Mouse (Mus musculus) midbrain, embryonic 13.5 days (tissue): ENCODE measurements around the gene Col1a1. TPM values are rescaled to one million over a fixed set of nuclear protein-coding genes. Genes with fewer than 3 reads are reported as not detected.

Experiments used
- ATAC-seq: fragments of 200-750 bp; cut with Nextera tagmentation; 2 replicates; pipeline ENCODE4 v1.8.0; 2017; ENCODE audit warnings: mild to moderate bottlenecking, moderate TSS enrichment, moderate library complexity
- H3K27ac ChIP-seq: fragments of 300-500 bp; sonication (generic); 2 replicates; pipeline ENCODE4 v1.5.1; 2015; ENCODE audit warnings: inconsistent platforms, mild to moderate bottlenecking, moderate library complexity
- H3K27me3 ChIP-seq: fragments of 300-500 bp; sonication (generic); 2 replicates; pipeline ENCODE4 v1.6.1; 2015; ENCODE audit warnings: mild to moderate bottlenecking, inconsistent platforms
- H3K36me3 ChIP-seq: fragments of 300-500 bp; sonication (generic); 2 replicates; pipeline ENCODE4 v1.6.1; 2015; ENCODE audit warnings: mild to moderate bottlenecking, inconsistent platforms
- H3K4me1 ChIP-seq: fragments of 300-500 bp; sonication (generic); replicated peaks from 2 replicates; pipeline ENCODE4 v1.6.1; 2015; ENCODE audit warnings: inconsistent platforms
- H3K4me2 ChIP-seq: fragments of 300-500 bp; sonication (generic); replicated peaks from 2 replicates; pipeline ENCODE4 v1.6.1; 2015; ENCODE audit warnings: moderate library complexity, mild to moderate bottlenecking, inconsistent platforms
- H3K4me3 ChIP-seq: fragments of 300-500 bp; sonication (generic); replicated peaks from 2 replicates; pipeline ENCODE4 v1.5.1; 2015; ENCODE audit warnings: mild to moderate bottlenecking, inconsistent platforms
- H3K9ac ChIP-seq: fragments of 300-500 bp; sonication (generic); replicated peaks from 2 replicates; pipeline ENCODE4 v1.6.1; 2015; ENCODE audit warnings: mild to moderate bottlenecking, inconsistent platforms
- H3K9me3 ChIP-seq: fragments of 300-500 bp; sonication (generic); 2 replicates; pipeline ENCODE4 v1.6.1; 2016; ENCODE audit warnings: mild to moderate bottlenecking, inconsistent platforms
- WGBS: fragments of 180-500 bp; shearing (Covaris S2); methylation state at CpG from one replicate; pipeline ENCODE4 v1.1.7; 2015; 5-methylcytosine and 5-hydroxymethylcytosine counted together
- polyA plus RNA-seq: library from polyadenylated mRNA; unstranded; fragments of >200 nt; fragmentation: Nextera tagmentation; extraction: Ambion mirVana; gene quantifications from 2 replicates; pipeline ENCODE4 v1.2.1, GENCODE M21; 2015

Gene Col1a1
- polyA plus RNA-seq = 51.5 and 68.9 TPM in 2 replicates

DNA sequence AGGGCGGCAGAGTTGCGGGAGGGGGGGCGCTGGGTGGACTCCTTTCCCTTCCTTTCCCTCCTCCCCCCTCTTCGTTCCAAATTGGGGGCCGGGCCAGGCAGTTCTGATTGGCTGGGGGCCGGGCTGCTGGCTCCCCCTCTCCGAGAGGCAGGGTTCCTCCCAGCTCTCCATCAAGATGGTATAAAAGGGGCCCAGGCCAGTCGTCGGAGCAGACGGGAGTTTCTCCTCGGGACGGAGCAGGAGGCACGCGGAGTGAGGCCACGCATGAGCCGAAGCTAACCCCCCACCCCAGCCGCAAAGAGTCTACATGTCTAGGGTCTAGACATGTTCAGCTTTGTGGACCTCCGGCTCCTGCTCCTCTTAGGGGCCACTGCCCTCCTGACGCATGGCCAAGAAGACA, at the start of gene Col1a1:
Gene Col1a1, plus strand, starts transcription at position 180 of the 400 bp plus-strand sequence.
- Histone ChIP-seq H3K27me3 (peaks cover 85% of the 10 kb centered on the region), H3K4me1 (peaks cover 23% of the 10 kb centered on the region), H3K4me2 (peak within 1 kb of the TSS; percentile 53), H3K4me3 (peak within 1 kb of the TSS; percentile 25), H3K27ac (no peak within 1 kb of the TSS), H3K9ac (no peak within 1 kb of the TSS), H3K36me3 (no peaks in the 10 kb centered on the region), H3K9me3 (no peaks in the 10 kb centered on the region)
- ATAC-seq = no peak
- 21% methylated on average over 19 of the region's 19 CpGs for WGBS

DNA sequence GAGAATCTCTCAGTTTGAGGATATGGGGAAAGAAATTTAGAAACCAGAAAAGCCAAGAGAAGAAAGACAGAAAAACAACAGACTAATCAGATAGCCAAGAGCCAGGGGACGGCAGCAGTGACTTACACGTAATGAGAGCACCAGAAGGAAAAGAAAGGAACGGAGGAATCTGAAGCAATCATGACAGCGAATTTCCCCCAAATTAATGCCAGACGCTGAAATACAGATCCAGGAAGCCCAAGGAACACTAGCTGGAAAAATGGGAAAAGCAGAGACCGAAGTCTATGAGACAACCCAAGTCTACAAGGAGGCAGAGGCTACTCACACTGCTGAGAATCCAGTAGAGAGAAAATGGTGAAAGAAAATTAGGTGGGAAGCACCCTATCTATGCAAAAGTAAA, 44.9 kb upstream of the Col1a1 start:
- WGBS = 88% methylated on average over 6 of the region's 6 CpGs
- Histone ChIP-seq H3K9ac (no peak overlapping the region), H3K9me3 (no peaks in the 10 kb centered on the region), H3K36me3 (no peaks in the 10 kb centered on the region), H3K4me1 (no peaks in the 10 kb centered on the region), H3K27me3 (no peaks in the 10 kb centered on the region), H3K27ac (no peak overlapping the region), H3K4me2 (no peak overlapping the region), H3K4me3 (no peak overlapping the region)
- no peak for ATAC-seq

DNA sequence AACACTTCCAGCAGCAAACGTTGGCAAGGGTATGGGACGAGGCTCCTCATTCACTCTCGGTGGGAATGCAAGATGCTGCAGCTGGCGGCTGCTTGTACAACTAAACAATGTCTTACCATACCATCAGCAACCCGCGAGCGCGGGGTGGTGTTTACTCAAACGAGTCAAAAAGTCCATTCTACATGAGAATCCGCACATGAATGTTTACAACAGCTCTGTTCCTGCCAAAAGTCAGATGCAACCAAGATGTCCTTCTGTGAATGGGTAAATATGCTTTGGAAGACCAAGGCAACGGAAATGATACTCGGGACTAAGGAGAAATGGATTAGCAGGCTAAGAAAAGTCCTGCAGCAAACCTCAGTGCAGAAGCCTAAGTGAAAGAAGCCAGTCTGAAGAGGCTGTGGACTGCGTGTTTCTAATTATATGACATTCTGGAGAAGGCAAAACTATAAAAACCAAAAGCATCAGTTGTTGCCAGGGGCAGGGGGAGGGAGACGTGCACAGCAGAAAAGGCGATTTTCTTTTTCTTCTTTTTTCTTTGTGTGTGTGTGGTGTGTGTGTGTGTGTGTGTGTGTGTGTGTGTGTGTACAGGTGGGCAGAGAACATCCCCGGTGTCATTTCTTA, 39.2 kb upstream of the Col1a1 start:
- no peaks in the 10 kb centered on the region for H3K9me3 ChIP-seq
- no peak overlapping the region for H3K9ac ChIP-seq
- H3K36me3 ChIP-seq = no peaks in the 10 kb centered on the region
- H3K27me3 ChIP-seq = no peaks in the 10 kb centered on the region
- H3K4me2 ChIP-seq = no peak overlapping the region
- WGBS = 81% methylated on average over 16 of the region's 16 CpGs
- no peak overlapping the region for H3K4me3 ChIP-seq
- no peak for ATAC-seq
- H3K4me1 ChIP-seq = no peaks in the 10 kb centered on the region
- no peak overlapping the region for H3K27ac ChIP-seq

DNA sequence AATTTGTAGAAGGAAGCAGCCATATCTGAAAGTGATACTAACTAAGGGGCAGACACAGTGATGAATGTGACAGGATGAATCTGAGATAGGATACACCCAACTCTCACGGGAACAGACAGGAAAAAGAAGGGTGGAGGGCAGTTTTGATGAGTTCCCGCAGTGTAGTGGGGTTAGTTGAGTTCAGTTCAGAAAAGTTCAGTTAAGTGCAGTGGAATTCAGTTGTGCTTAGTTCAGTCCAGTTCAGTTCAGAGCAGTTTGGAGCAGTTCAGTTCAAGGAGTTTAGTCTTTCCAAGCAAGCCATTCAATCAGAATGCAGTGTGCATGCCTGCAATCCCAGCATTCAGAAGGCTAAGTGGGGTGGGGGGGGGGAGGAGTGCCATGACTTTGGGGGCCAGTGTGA, 34.8 kb upstream of the Col1a1 start:
- Histone ChIP-seq H3K9ac (no peak overlapping the region), H3K27me3 (no peaks in the 10 kb centered on the region), H3K4me1 (no peaks in the 10 kb centered on the region), H3K9me3 (no peaks in the 10 kb centered on the region), H3K27ac (no peak overlapping the region), H3K36me3 (no peaks in the 10 kb centered on the region), H3K4me2 (no peak overlapping the region), H3K4me3 (no peak overlapping the region)
- ATAC-seq = no peak
- WGBS = 83% methylated on average over 2 of the region's 2 CpGs

DNA sequence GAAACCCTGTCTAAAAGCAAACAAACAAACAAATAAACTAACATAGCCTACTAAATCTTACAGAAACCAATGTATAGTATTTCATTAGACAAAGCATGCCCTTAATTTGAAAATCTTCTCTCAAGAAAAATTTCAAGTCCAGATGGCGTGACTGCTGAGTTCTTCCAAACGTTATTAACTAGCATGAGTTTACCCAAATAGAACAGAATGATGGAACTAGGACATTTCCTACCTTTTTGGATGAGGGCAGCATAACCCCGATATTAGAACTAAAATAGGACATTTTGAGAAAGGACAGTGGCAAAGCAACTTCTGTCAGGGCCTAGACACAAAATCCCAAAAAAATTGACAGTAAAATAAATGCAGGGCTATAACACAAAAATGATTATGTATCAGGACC, 31.7 kb upstream of the Col1a1 start:
- WGBS = 95% methylated on average over 3 of the region's 3 CpGs

DNA sequence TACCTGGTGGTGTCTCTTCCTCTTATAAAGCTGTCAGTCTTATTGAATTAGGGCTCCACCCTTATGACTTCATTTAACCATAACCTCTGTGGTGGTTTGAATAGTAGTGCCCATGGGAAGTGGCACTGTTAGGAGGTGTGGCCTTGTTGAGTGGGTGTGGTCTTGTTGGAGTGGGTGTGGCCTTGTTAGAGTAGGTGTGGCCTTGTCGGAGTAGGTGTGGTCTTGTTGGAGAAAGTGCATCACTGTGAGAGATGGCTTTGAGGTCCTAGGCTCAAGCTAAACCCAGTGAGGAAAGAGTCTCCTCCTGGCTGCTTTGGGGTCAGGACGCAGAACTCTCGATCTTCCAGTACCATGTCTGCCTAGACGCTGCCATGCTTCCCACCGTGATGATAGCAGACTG, 25.1 kb upstream of the Col1a1 start:
- H3K27me3 ChIP-seq = no peaks in the 10 kb centered on the region

More for the DNA sequence above, 31.7 kb upstream of the Col1a1 start:
- no peaks in the 10 kb centered on the region for H3K4me1 ChIP-seq
- no peak overlapping the region for H3K4me2 ChIP-seq
- H3K4me3 ChIP-seq = no peak overlapping the region
- H3K27ac ChIP-seq = no peak overlapping the region
- no peaks in the 10 kb centered on the region for H3K36me3 ChIP-seq
- H3K9me3 ChIP-seq = no peaks in the 10 kb centered on the region
- ATAC-seq = no peak
- no peaks in the 10 kb centered on the region for H3K27me3 ChIP-seq
- H3K9ac ChIP-seq = no peak overlapping the region

DNA sequence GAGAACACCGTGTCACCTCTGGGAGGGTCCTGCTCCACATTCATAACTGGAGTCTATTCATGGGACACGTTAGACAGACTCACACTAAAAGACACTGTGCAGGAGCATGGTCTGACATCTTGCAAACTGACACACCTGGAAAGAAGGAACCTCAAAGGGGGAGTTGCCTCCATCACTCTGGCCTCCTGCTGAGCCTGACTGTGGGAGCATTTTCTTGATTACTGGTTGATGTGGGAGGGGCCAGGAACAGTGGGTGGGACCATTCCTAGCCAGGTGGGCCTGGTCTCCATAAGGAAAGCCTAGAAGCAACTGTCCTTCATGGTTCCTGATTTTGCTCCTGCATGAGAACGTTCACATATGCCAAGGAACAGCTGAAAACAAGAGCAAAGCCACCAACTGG, 23.5 kb upstream of the Col1a1 start:
- no peak for ATAC-seq
- no peaks in the 10 kb centered on the region for H3K27me3 ChIP-seq
- no peaks in the 10 kb centered on the region for H3K36me3 ChIP-seq
- H3K4me2 ChIP-seq = no peak overlapping the region
- peaks cover 10% of the 10 kb centered on the region for H3K4me1 ChIP-seq
- H3K9me3 ChIP-seq = no peaks in the 10 kb centered on the region
- H3K27ac ChIP-seq = no peak overlapping the region
- H3K4me3 ChIP-seq = no peak overlapping the region
- WGBS = 84% methylated on average over 3 of the region's 3 CpGs
- no peak overlapping the region for H3K9ac ChIP-seq

More for the DNA sequence above, 25.1 kb upstream of the Col1a1 start:
- Histone ChIP-seq H3K27ac (no peak overlapping the region), H3K9me3 (no peaks in the 10 kb centered on the region), H3K4me3 (no peak overlapping the region), H3K36me3 (no peaks in the 10 kb centered on the region), H3K9ac (no peak overlapping the region), H3K4me2 (no peak overlapping the region), H3K4me1 (peaks cover 5% of the 10 kb centered on the region)
- ATAC-seq = no peak
- WGBS = 85% methylated on average over 5 of the region's 5 CpGs

DNA sequence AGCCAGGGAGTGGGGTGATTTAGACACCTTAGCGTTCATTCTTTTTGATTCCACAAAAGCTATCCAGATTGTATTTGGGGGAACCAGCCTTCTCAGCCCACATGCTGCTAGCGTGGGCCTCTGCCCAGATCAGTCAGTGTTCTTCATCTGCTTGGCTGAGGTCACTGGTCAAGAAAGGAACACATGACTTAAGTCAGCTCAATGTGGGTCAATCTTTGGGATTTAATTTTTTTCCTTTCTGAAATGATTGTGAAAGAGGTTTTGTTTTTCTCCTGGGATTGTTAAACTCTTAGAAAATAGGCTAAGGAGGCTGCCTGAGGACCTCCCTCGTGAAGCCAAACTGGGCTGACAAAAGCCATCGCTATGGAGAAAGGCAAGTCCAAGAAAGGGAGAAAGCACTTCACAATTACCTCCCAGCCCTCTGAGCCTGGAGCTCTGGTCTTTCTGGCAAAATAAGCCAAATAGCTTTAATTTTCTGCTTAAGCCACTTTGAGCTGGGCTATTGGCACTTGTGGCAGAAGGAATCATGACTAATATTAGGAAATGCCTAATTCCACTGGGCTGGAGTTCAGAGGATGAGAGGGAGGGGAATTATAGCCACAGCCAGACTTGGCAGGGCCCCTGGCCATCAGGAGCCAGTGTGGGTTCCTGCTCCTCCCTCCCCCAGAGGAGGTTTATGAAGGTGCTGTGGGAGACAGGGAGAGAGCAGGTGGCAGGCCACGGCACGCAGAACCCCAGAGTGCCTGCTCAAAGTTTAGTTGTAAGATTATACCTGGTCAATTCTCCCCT, 22.5 kb upstream of the Col1a1 start:
- H3K9ac ChIP-seq = no peak overlapping the region
- H3K4me2 ChIP-seq = no peak overlapping the region
- H3K4me3 ChIP-seq = no peak overlapping the region
- no peak overlapping the region for H3K27ac ChIP-seq
- H3K9me3 ChIP-seq = no peaks in the 10 kb centered on the region
- H3K27me3 ChIP-seq = no peaks in the 10 kb centered on the region
- WGBS = 62% methylated on average over 6 of the region's 6 CpGs
- ATAC-seq = no peak
- H3K4me1 ChIP-seq = peaks cover 10% of the 10 kb centered on the region
- H3K36me3 ChIP-seq = no peaks in the 10 kb centered on the region

DNA sequence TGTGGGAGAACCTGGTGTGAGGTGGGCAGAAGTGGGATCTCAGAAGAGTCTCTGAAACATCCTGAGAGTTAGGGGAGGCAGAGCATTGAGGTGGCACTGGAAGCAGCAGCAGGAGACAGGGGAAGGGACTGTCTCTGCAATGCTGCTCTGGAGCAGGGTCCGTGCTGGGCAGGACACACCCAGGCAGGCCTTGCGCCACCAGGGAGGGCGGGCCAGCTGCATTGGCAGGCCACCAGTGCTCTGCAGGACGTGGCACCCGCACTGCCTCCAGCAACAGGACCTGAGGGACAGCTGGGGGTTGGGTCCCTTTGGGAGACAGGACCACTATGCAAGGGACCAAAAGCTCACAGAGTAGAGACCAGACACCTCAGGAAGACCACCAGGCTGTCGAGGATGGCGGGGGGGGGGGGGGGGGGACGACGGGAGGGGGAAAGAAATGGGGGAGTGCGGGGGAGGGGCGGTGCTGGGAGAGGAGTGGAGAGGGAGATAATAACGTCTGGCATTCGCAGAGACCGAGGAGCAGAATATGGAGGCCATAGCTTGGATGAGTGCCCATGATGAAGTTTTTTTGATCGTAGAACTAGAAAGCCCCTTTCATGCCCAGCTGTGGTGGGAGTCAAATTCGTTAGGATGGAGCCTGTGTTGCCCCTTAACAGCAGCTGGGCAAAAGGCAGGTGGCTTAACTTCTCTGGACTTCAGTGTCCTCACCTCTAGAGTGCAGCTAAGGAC, 20.2 kb upstream of the Col1a1 start:
- H3K4me2 ChIP-seq = no peak overlapping the region
- ATAC-seq = 0 out of 2 replicates have a peak, but pooled peaks have one; percentile 30
- H3K4me1 ChIP-seq = peaks cover 10% of the 10 kb centered on the region
- no peak overlapping the region for H3K4me3 ChIP-seq
- H3K9me3 ChIP-seq = no peaks in the 10 kb centered on the region
- 0 out of 2 replicates have a peak overlapping the region, but pooled peaks have one; percentile 10 for H3K9ac ChIP-seq
- no peak overlapping the region for H3K27ac ChIP-seq
- WGBS = 29% methylated on average over 11 of the region's 16 CpGs
- no peaks in the 10 kb centered on the region for H3K36me3 ChIP-seq
- no peaks in the 10 kb centered on the region for H3K27me3 ChIP-seq

DNA sequence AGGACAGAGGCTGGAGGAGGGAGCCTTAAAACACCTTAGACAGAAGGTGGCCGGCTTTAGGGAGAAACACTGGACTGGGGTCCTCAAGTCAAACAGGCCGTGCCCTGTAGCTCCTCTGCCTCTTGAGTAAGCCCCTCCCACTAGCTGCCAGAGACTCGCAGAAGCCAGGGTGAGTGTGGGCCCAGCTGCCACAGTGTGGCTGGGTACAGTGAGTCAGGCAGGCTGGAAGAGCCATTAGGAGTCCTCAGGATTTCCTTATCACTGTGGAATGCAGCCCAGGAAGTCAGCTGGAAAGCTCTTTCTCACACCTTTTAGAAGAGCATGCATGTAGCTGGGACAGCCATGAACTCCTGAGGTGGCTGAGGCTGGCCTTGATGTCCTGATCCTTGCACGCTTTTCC, 19.5 kb upstream of the Col1a1 start:
- no peak overlapping the region for H3K4me3 ChIP-seq
- no peaks in the 10 kb centered on the region for H3K27me3 ChIP-seq

DNA sequence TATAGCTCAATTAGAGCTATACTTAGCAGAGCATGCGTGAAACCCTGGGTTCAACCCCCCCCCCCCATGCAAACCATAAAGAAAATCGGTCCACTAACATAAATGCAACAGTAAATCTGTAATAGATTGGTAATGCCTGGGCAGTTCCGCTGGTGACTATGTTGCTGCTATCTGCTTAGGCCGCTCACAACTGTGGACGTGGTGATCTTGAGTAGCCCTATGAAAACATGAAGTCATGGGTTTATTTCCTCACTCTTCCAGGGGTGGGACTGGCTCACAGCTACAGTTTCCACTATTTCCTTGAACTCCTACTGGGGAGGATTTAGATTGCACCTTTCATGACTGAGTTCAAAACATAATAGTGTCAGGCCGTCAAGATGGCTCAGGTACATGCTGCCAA, 18.3 kb upstream of the Col1a1 start:
- H3K4me3 ChIP-seq = no peak overlapping the region
- H3K9ac ChIP-seq = no peak overlapping the region
- H3K4me1 ChIP-seq = peaks cover 10% of the 10 kb centered on the region
- no peaks in the 10 kb centered on the region for H3K9me3 ChIP-seq
- no peak overlapping the region for H3K4me2 ChIP-seq
- H3K27me3 ChIP-seq = no peaks in the 10 kb centered on the region
- ATAC-seq = no peak
- H3K36me3 ChIP-seq = no peaks in the 10 kb centered on the region
- H3K27ac ChIP-seq = no peak overlapping the region
- 87% methylated on average over 6 of the region's 6 CpGs for WGBS

More for the DNA sequence above, 19.5 kb upstream of the Col1a1 start:
- Histone ChIP-seq H3K36me3 (no peaks in the 10 kb centered on the region), H3K4me1 (peaks cover 10% of the 10 kb centered on the region), H3K9me3 (no peaks in the 10 kb centered on the region), H3K27ac (no peak overlapping the region), H3K9ac (no peak overlapping the region), H3K4me2 (no peak overlapping the region)
- WGBS = 23% methylated on average over 4 of the region's 4 CpGs
- ATAC-seq = no peak

DNA sequence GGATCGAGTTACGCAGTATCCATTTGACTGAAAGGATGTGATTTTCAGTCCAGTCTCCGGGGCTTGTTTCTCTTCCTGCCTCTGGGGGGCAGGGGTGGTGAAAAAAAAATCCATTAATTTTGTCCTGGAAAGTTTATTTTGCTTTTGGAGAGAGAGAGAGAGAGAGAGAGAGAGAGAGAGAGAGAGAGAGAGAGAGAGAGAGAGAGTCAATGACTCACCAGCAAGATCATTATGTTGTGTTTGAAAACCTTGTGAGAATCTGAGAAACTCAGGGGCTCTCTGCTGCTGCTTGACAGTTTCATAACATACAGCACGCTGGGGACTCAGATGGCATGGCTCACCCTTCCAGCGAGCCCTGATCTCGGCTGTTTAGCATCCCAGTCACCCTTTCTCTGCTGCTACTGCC, 15.0 kb upstream of the Col1a1 start:
- Histone ChIP-seq H3K4me2 (no peak overlapping the region), H3K36me3 (no peaks in the 10 kb centered on the region), H3K9me3 (no peaks in the 10 kb centered on the region), H3K9ac (no peak overlapping the region), H3K4me1 (0 out of 2 replicates have a peak, but pooled peaks cover 4% of the 10 kb centered on the region), H3K27ac (no peak overlapping the region), H3K4me3 (no peak overlapping the region), H3K27me3 (no peaks in the 10 kb centered on the region)
- 65% methylated on average over 6 of the region's 6 CpGs for WGBS
- no peak for ATAC-seq
